ENCODE assay signal across 7 mouse cellular contexts in the genomic region with DNA sequence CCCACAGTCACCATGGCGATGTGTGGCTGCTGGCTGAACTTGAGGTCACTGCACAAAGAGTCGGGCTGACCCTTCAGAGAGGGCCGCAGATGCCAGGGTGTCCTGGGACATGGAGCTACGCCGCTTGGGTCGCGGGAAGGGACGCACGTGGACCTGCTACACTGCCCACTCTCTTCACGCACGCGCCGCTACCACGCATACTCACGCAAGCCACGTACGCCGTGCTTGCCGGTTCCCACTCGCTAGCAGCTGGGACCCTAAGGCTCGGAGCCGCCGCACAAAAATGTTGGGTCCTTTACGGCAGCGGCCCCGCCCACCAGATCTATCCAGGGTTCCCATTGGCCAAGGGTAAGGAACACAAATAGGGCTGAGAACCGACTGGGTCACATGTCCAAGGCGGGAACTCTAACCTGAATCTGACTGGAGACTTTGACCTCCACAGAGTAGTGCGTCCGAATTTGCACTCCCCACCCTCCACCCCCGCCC. TPM values are rescaled to one million over a fixed set of nuclear protein-coding genes. Genes with fewer than 3 reads are reported as not detected.
DNase-seq lines count a peak whose midpoint lies in the region; ATAC-seq and TF ChIP-seq lines count a peak whose summit lies in the region.

A gene (minus strand): TSS at position 288 of the 486 bp plus-strand sequence.

- H3K27me3 ChIP-seq in intestine, postnatal 0 days (replicated peaks; ENCODE audit: control insufficient read depth, insufficient read depth, low read length): no peaks in the 10 kb centered on the region
- no peaks in the 10 kb centered on the region for H3K27me3 ChIP-seq in midbrain, embryonic 12.5 days

- 0 out of 2 replicates have a peak, but pooled peaks cover 2% of the 10 kb centered on the region for H3K4me1 ChIP-seq in intestine, postnatal 0 days (replicated peaks; ENCODE audit: control insufficient read depth, insufficient read depth, low read length)
- H3K4me1 ChIP-seq in midbrain, embryonic 12.5 days: peaks cover 23% of the 10 kb centered on the region

- peak; percentile 85 for DNase-seq in adrenal gland, adult 8-10 months
- peak; percentile 89 for DNase-seq in embryo, embryonic 9.5 days (ENCODE audit: extremely low spot score)
- peak; percentile 38 for DNase-seq in gonadal fat pad, adult 2 months (ENCODE audit: low read depth)
- peak; percentile 89 for DNase-seq in left cerebral cortex, postnatal 4 days
- peak; percentile 82 for DNase-seq in spleen, adult 12 weeks (ENCODE audit: low spot score)

- H3K9me3 ChIP-seq in intestine, postnatal 0 days (ENCODE audit: control insufficient read depth): no peaks in the 10 kb centered on the region
- no peaks in the 10 kb centered on the region for H3K9me3 ChIP-seq in midbrain, embryonic 12.5 days

- H3K4me3 ChIP-seq in intestine, postnatal 0 days (ENCODE audit: low read depth, low read length): peak within 1 kb of the TSS; percentile 60
- H3K4me3 ChIP-seq in midbrain, embryonic 12.5 days: peak within 1 kb of the TSS; percentile 61

- peak; percentile 87 for ATAC-seq in intestine, postnatal 0 days
- ATAC-seq in midbrain, embryonic 12.5 days (ENCODE audit: low FRiP score, low read depth): peak; percentile 93

- TF ChIP-seq CTCF in intestine, postnatal 0 days (IDR thresholded peaks at IDR 0.05; ENCODE audit: low read depth): no peak

- peak within 1 kb of the TSS; percentile 38 for H3K9ac ChIP-seq in intestine, postnatal 0 days (ENCODE audit: low read depth, low read length)
- H3K9ac ChIP-seq in midbrain, embryonic 12.5 days (replicated peaks): peak within 1 kb of the TSS; percentile 71

- under 1% methylated on average over 31 of the region's 31 CpGs for WGBS in intestine, postnatal 0 days
- WGBS in midbrain, embryonic 12.5 days: under 1% methylated on average over 31 of the region's 31 CpGs

- H3K36me3 ChIP-seq in intestine, postnatal 0 days (ENCODE audit: control insufficient read depth, insufficient read depth): peaks cover 49% of the 10 kb centered on the region
- H3K36me3 ChIP-seq in midbrain, embryonic 12.5 days: peaks cover 54% of the 10 kb centered on the region

- intact Hi-C loops in left cerebral cortex, postnatal 4 days (cut with DNase I): no loop called here

- peak within 1 kb of the TSS; percentile 98 for H3K4me2 ChIP-seq in intestine, postnatal 0 days (replicated peaks; ENCODE audit: low read depth)
- peak within 1 kb of the TSS; percentile 99 for H3K4me2 ChIP-seq in midbrain, embryonic 12.5 days (replicated peaks)

- peak within 1 kb of the TSS; percentile 64; the same call in 1 of the 2 replicates for H3K27ac ChIP-seq in intestine, postnatal 0 days (ENCODE audit: low read depth, low read length)
- H3K27ac ChIP-seq in midbrain, embryonic 12.5 days (replicated peaks): peak within 1 kb of the TSS; percentile 63

RNA-seq across cellular contexts. Expression of the gene that starts here (rescaled TPM):
- 10 to 100 TPM; 20.9 to 32.9 (median 31.4) TPM for total RNA-seq in adrenal gland, adult 8-10 months (2022)
- 24.1 and 30.1 TPM in 2 replicates for polyA plus RNA-seq in gonadal fat pad, adult 2 months (2012; rRNA removed)
- 13.9 and 17.1 TPM in 2 replicates for polyA plus RNA-seq in intestine, postnatal 0 days (2015; fragmentation: Nextera tagmentation; extraction: Ambion mirVana)
- total RNA-seq in left cerebral cortex, postnatal 4 days (2021): 10 to 100 TPM; 47.4 to 48.1 TPM
- 32.0 and 32.6 TPM in 2 replicates for polyA plus RNA-seq in midbrain, embryonic 12.5 days (2016; fragmentation: Nextera tagmentation; extraction: Ambion mirVana)

Comparison
In these comparisons a context has a peak if more than half of its experiments do, and no peak if none do; other contexts are left out.
1. Peak in every context shown above with its lines: DNase-seq, ATAC-seq, H3K4me3 ChIP-seq and H3K27ac ChIP-seq.
2. DNase-seq: peak in every context shown above with its lines; median percentile 89 in embryo, embryonic 9.5 days; 89 in left cerebral cortex, postnatal 4 days; 85 in adrenal gland, adult 8-10 months; 82 in spleen, adult 12 weeks; 38 in gonadal fat pad, adult 2 months.